Mouse (Mus musculus) liver, adult 2 months (tissue): Measurements from ENCODE around the gene Nek6. TPM values are rescaled to one million over a fixed set of nuclear protein-coding genes. Genes with fewer than 3 reads are reported as not detected.

Experiments used
- DNase-seq: peaks from one replicate; pipeline ENCODE4 v3.0.0-alpha.2; 2011; ENCODE audit warnings: low read depth, low spot score; ENCODE audit errors: extremely low read depth
- H3K27ac ChIP-seq: fragments of 200-500 bp; replicated peaks from 2 replicates; pipeline ENCODE4 v1.5.1; 2012; ENCODE audit warnings: low read depth, mild to moderate bottlenecking, control low read depth, inconsistent platforms, low read length; ENCODE audit not compliant: insufficient read depth
- H3K27me3 ChIP-seq: fragments of 200-500 bp; 2 replicates; pipeline ENCODE4 v1.6.1; 2012; ENCODE audit warnings: mild to moderate bottlenecking, moderate library complexity, low read length, inconsistent platforms; ENCODE audit not compliant: control insufficient read depth, insufficient read depth
- H3K36me3 ChIP-seq: fragments of 200-500 bp; 2 replicates; pipeline ENCODE4 v1.6.1; 2012; ENCODE audit warnings: low read length, inconsistent platforms; ENCODE audit not compliant: control insufficient read depth, insufficient read depth
- H3K4me1 ChIP-seq: fragments of 200-500 bp; 2 replicates; pipeline ENCODE4 v1.6.1; 2011; ENCODE audit warnings: low read length; ENCODE audit not compliant: control insufficient read depth, insufficient read depth
- H3K4me3 ChIP-seq: fragments of 200-500 bp; 2 replicates; pipeline ENCODE4 v1.5.1; 2011; ENCODE audit warnings: low read depth, mild to moderate bottlenecking, control low read depth, low read length, moderate library complexity; ENCODE audit not compliant: insufficient read depth
- H3K79me2 ChIP-seq: fragments of 200-500 bp; 2 replicates; pipeline ENCODE4 v1.6.1; 2012; ENCODE audit warnings: inconsistent platforms, mild to moderate bottlenecking, low read length, moderate library complexity; ENCODE audit not compliant: control insufficient read depth, insufficient read depth
- H3K9ac ChIP-seq: fragments of 200-500 bp; 2 replicates; pipeline ENCODE4 v1.6.1; 2012; ENCODE audit warnings: low read depth, mild to moderate bottlenecking, control low read depth, inconsistent platforms, low read length
- CTCF ChIP-seq: fragments of 200-500 bp; IDR thresholded peaks from 2 replicates; pipeline ENCODE4 v1.5.1; 2011; ENCODE audit warnings: low read depth, low read length, control low read depth
- POLR2A ChIP-seq: fragments of 200-500 bp; IDR thresholded peaks from 2 replicates; pipeline ENCODE4 v1.6.1; 2011; ENCODE audit warnings: low read length, control low read depth; ENCODE audit not compliant: insufficient read depth; ENCODE audit errors: extremely low read depth
- WGBS: fragments of 180-500 bp; shearing (Covaris S2); methylation state at CpG from one replicate; pipeline ENCODE4 v1.1.7; 2018; 5-methylcytosine and 5-hydroxymethylcytosine counted together
- polyA plus RNA-seq: library from polyadenylated mRNA; depleted of rRNA; stranded (reverse); fragments of >200 nt; gene quantifications from 2 replicates; pipeline ENCODE4 v1.2.3, GENCODE M21; 2012
- total RNA-seq: library from RNA; depleted of rRNA; stranded (reverse); fragments of >200 nt; gene quantifications from 2 replicates; pipeline ENCODE4 v1.2.3, GENCODE M21; 2014

Gene Nek6
- total and polyA plus RNA-seq, 2 experiments = 13.6 to 58.8 TPM

DNA sequence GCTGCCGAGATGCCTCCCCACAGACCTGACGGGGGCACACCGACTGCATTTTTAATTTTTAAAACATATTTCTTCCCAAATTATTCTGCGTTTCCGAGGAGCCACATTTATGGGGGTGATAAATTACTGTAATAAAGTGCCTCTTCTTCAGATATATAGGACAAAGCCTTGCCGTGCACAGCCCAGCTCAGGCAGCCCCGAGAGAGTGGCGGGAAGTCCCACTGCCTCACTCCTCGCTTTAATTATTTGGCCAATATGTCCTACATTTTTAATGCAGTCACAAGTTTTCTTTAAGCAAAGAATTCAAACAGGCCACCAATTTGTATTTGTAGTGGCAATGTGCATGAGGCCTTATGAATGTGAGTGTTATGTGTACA, 34.0 kb upstream of the Nek6 start:
- WGBS = 93% methylated on average over 9 of the region's 9 CpGs

DNA sequence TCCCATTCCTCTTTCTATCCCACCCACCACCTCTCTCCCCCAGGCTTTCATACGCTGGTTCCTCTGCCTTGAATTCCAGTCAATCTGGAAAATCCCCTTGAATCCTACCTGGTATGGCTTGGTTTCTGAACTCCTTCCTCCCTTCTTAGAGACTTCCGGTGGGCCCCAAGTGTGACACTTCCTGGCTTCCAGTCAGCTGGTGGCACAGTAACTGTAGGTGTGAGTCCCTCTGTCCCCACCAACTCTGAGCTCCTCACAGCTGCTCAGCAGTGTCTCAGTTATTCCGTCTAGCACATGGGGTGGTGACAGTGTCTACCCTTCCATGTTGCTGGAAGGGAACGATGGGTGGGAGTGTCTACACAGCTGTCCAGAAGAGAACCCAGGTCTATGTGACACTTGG, 32.8 kb upstream of the Nek6 start:
- Histone ChIP-seq H3K79me2 (no peaks in the 10 kb centered on the region), H3K27ac (no peak overlapping the region), H3K9ac (no peak overlapping the region), H3K4me1 (no peaks in the 10 kb centered on the region), H3K4me3 (no peak overlapping the region), H3K36me3 (no peaks in the 10 kb centered on the region), H3K27me3 (no peaks in the 10 kb centered on the region)
- TF ChIP-seq POLR2A = no peak
- 90% methylated on average over 4 of the region's 4 CpGs for WGBS
- DNase-seq = no peak

More for the DNA sequence above, 34.0 kb upstream of the Nek6 start:
- TF ChIP-seq POLR2A = no peak
- TF ChIP-seq CTCF = no peak
- no peaks in the 10 kb centered on the region for H3K36me3 ChIP-seq
- no peak for DNase-seq
- H3K4me3 ChIP-seq = no peak overlapping the region
- H3K27ac ChIP-seq = no peak overlapping the region
- no peaks in the 10 kb centered on the region for H3K79me2 ChIP-seq
- no peak overlapping the region for H3K9ac ChIP-seq
- no peaks in the 10 kb centered on the region for H3K27me3 ChIP-seq
- peaks cover 6% of the 10 kb centered on the region for H3K4me1 ChIP-seq

DNA sequence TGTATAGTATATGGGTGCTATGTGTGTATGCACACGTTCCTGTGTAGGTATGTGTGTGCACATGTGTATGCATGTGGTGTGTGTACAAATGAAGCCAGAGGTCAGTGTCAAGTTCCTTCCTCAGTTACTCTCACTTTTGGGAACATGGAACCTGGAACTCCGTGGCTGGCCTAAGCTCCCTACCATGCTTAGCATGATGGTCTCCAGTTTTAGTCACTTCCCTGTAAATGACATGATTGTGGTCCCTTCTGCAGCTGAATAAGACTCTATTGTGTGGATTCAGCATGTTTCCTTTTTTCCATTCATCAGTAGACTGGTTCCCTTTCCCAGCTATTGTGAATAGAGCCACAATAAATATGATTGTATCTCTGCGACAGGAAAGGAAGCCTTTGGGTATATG, 31.9 kb upstream of the Nek6 start:
- no peak for TF ChIP-seq CTCF
- TF ChIP-seq POLR2A = no peak
- WGBS = 90% methylated on average over 3 of the region's 3 CpGs

DNA sequence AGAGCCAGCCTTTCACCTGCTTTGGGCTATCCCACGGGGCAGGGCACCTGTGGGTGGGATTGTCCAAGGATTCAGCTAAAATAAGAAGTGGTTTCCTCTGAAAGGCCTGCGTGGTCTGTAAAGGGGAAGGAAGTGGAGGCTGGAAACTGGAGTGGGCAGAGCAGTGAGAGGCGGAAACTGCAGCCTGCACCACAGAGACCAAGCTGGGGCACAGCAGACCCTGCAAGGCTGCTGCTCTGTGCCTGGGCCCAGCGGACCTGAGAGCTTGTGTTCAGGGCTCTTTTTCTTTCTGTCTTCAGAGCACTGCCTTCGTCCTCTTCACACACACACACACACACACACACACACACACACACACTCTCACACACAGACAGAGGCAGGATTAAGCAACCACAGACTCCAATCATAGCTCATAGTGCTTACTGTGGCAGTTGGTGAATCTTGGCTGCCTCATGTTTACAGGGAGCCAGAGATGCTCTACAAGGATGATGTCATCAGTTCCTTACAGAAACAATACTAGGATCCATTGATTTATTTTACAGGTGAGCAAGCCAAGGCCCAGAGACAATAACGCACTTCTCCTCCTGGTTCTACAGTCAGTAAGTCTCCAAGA, 30.2 kb upstream of the Nek6 start:
- no peak overlapping the region for H3K4me3 ChIP-seq
- no peaks in the 10 kb centered on the region for H3K36me3 ChIP-seq
- WGBS = 58% methylated on average over 6 of the region's 6 CpGs
- TF ChIP-seq POLR2A = no peak
- TF ChIP-seq CTCF = no peak
- no peaks in the 10 kb centered on the region for H3K79me2 ChIP-seq
- peaks cover 15% of the 10 kb centered on the region for H3K4me1 ChIP-seq
- no peaks in the 10 kb centered on the region for H3K27me3 ChIP-seq
- H3K9ac ChIP-seq = no peak overlapping the region
- peak; percentile 65 for DNase-seq
- H3K27ac ChIP-seq = no peak overlapping the region; the same call in 1 of the 2 replicates

More for the DNA sequence above, 31.9 kb upstream of the Nek6 start:
- H3K4me3 ChIP-seq = no peak overlapping the region
- no peaks in the 10 kb centered on the region for H3K79me2 ChIP-seq
- no peak for DNase-seq
- H3K9ac ChIP-seq = no peak overlapping the region
- 0 out of 2 replicates have a peak, but pooled peaks cover under 1% of the 10 kb centered on the region for H3K4me1 ChIP-seq
- H3K36me3 ChIP-seq = no peaks in the 10 kb centered on the region
- no peak overlapping the region for H3K27ac ChIP-seq
- no peaks in the 10 kb centered on the region for H3K27me3 ChIP-seq

DNA sequence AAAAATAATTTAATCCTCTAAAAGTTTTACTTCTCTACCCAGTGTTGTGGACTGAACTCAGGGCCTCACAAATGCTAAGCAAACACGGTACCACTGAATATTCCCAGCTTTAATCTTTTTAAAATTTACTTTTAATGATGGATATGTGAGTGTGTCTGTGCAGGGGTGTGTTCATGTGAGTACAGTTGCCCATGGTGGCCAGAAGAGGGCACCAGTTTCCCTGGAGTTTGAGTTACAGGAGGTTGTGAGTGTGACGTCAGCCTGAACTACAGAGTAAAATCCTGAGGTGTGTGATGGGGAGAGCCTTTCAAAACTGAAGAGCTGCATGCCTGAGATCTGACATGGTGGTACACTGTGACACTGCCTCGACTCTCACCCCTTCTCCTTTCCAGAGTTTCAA, 29.3 kb upstream of the Nek6 start:
- H3K79me2 ChIP-seq = no peaks in the 10 kb centered on the region
- H3K27ac ChIP-seq = no peak overlapping the region
- no peak overlapping the region for H3K9ac ChIP-seq
- no peak overlapping the region for H3K4me3 ChIP-seq
- no peak for DNase-seq
- H3K36me3 ChIP-seq = no peaks in the 10 kb centered on the region
- H3K27me3 ChIP-seq = no peaks in the 10 kb centered on the region
- TF ChIP-seq CTCF = peak; percentile 3; the same call in 1 of the 2 replicates
- TF ChIP-seq POLR2A = no peak
- WGBS = 95% methylated on average over 3 of the region's 3 CpGs
- H3K4me1 ChIP-seq = peaks cover 18% of the 10 kb centered on the region

DNA sequence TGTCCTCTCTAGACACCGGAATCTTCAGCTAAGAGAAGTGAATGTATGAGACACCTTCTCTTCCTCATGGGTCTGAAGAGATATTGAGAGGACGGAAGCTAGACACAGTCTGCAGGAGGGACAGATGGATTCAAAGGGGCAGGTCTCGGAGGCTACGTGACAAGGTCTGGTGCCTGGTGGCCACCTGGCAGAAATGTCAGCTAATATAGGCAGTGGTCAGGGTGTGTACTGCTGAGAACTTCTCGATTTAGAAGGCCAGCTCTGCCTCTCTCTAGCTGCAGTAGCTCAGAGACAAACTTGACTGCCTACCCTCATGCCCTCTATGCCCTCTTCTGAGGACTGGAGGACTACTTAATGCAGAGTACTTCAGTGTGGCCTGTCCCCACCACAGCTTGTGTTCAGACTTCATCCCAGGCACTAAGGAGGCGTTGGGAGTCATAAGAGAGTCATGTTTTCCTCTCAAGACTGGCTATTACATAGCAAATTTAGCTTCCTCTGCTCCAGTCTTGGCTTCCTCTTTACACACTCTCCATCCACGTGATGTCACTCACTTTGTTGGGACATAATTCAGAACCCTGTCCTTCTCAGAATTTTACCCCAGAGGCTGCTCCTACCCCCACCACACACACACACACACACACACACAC, 28.3 kb upstream of the Nek6 start:
- WGBS = 91% methylated on average over 7 of the region's 7 CpGs
- no peaks in the 10 kb centered on the region for H3K79me2 ChIP-seq
- no peaks in the 10 kb centered on the region for H3K36me3 ChIP-seq
- H3K27me3 ChIP-seq = no peaks in the 10 kb centered on the region
- peaks cover 18% of the 10 kb centered on the region for H3K4me1 ChIP-seq
- DNase-seq = peak; percentile 34
- TF ChIP-seq CTCF = no peak
- no peak for TF ChIP-seq POLR2A
- no peak overlapping the region for H3K4me3 ChIP-seq
- no peak overlapping the region for H3K9ac ChIP-seq
- H3K27ac ChIP-seq = 0 out of 2 replicates have a peak overlapping the region, but pooled peaks have one; percentile 9
